Mouse (Mus musculus) embryonic facial prominence, embryonic 12.5 days (tissue): ENCODE measurements around the gene Alox8. TPM values are rescaled to one million over a fixed set of nuclear protein-coding genes. Genes with fewer than 3 reads are reported as not detected.

Experiments used
- ATAC-seq: fragments of 200-750 bp; cut with Nextera tagmentation; 2 replicates; pipeline ENCODE4 v1.8.0; 2017; ENCODE audit not compliant: insufficient number of reproducible peaks, insufficient read depth, low FRiP score, low TSS enrichment
- H3K27ac ChIP-seq: fragments of 300-500 bp; sonication (generic); 2 replicates; pipeline ENCODE4 v1.5.1; 2016; ENCODE audit warnings: mild to moderate bottlenecking
- H3K27me3 ChIP-seq: fragments of 300-500 bp; sonication (generic); 2 replicates; pipeline ENCODE4 v1.6.1; 2016; ENCODE audit warnings: mild to moderate bottlenecking, moderate library complexity
- H3K36me3 ChIP-seq: fragments of 300-500 bp; sonication (generic); 2 replicates; pipeline ENCODE4 v1.6.1; 2016; ENCODE audit warnings: mild to moderate bottlenecking
- H3K4me1 ChIP-seq: fragments of 300-500 bp; sonication (generic); 2 replicates; pipeline ENCODE4 v1.6.1; 2016
- H3K4me2 ChIP-seq: fragments of 300-500 bp; sonication (generic); replicated peaks from 2 replicates; pipeline ENCODE4 v1.6.1; 2016; ENCODE audit warnings: mild to moderate bottlenecking, moderate library complexity
- H3K4me3 ChIP-seq: fragments of 300-500 bp; sonication (generic); 2 replicates; pipeline ENCODE4 v1.5.1; 2016; ENCODE audit warnings: mild to moderate bottlenecking
- H3K9ac ChIP-seq: fragments of 300-500 bp; sonication (generic); 2 replicates; pipeline ENCODE4 v1.6.1; 2016; ENCODE audit warnings: mild to moderate bottlenecking, moderate library complexity
- H3K9me3 ChIP-seq: fragments of 300-500 bp; sonication (generic); 2 replicates; pipeline ENCODE4 v1.6.1; 2016; ENCODE audit warnings: mild to moderate bottlenecking, moderate library complexity
- WGBS: fragments of 180-500 bp; shearing (Covaris S2); methylation state at CpG from one replicate; pipeline ENCODE4 v1.1.7; 2016; 5-methylcytosine and 5-hydroxymethylcytosine counted together
- polyA plus RNA-seq: library from polyadenylated mRNA; unstranded; fragments of >200 nt; fragmentation: Nextera tagmentation; extraction: Ambion mirVana; gene quantifications from 2 replicates; pipeline ENCODE4 v1.2.1, GENCODE M21; 2016

Gene Alox8
- 0.12 and 0.20 TPM in 2 replicates for polyA plus RNA-seq

- Histone ChIP-seq H3K4me1 (peaks cover 8% of the 10 kb centered on the region; the same call in 1 of the 2 replicates), H3K4me2 (peak within 1 kb of the TSS; percentile 46), H3K9me3 (no peaks in the 10 kb centered on the region), H3K27ac (no peak within 1 kb of the TSS), H3K9ac (peak within 1 kb of the TSS; percentile 17; the same call in 1 of the 2 replicates), H3K36me3 (no peaks in the 10 kb centered on the region), H3K4me3 (peak within 1 kb of the TSS; percentile 22), H3K27me3 (peaks cover 32% of the 10 kb centered on the region)
- no peak for ATAC-seq
- WGBS: 30% methylated on average over 6 of the region's 6 CpGs
Observed at GRCm38 (mm10) chr11:69197743-69198142, at the start of gene Alox8. TSS of gene Alox8 (minus strand) at chr11:69197843.

DNA sequence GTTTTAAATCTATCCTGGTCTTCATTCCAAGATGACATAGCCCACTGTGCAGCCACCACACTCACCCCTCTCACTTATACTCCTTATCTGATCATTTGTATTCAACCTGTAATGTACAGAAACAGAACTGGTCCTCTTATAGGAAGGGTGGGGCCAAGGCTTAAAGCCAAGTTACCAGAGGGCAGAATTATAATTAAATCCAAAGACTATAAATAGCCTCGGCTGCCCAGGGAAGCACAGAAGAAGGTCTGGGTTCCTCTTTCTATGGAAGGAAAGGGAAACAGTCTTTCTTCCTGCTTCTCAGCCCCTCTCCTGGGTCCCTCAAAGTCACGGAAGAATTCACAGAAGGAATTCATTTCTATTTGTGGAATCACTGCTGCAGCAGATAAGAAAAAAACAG lies 48.0 kb upstream of the Alox8 start:
- ATAC-seq: no peak
- Histone ChIP-seq H3K4me2 (peak overlapping the region; percentile 16; the same call in 1 of the 2 replicates), H3K4me3 (no peak overlapping the region), H3K4me1 (peaks cover 5% of the 10 kb centered on the region; the same call in 1 of the 2 replicates), H3K9ac (no peak overlapping the region), H3K36me3 (no peaks in the 10 kb centered on the region), H3K9me3 (no peaks in the 10 kb centered on the region), H3K27me3 (no peaks in the 10 kb centered on the region), H3K27ac (peak overlapping the region; percentile 63; the same call in 1 of the 2 replicates)
- WGBS: 29% methylated on average over 2 of the region's 2 CpGs

DNA sequence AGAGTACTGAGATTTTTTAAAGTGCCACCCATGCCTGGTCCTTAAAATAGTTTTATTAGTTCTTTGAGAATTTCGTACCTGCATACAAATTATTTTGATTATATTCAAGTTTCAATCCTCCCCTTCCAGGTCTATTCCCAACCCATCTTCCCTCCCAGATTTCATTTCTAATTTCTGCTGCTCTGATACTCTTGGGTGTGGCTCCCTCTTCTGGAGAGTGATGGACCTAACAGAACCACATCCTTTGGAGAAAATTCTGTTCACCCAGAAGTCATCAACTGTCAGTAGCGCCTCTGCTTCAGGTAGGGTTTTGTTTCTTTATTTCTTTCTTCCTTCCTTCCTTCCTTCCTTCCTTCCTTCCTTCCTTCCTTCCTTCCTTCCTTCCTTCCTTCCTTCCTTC lies 47.3 kb upstream of the Alox8 start:
- H3K4me1 ChIP-seq: peaks cover 4% of the 10 kb centered on the region; the same call in 1 of the 2 replicates
- no peak overlapping the region for H3K9ac ChIP-seq
- no peaks in the 10 kb centered on the region for H3K9me3 ChIP-seq
- no peak for ATAC-seq
- H3K4me3 ChIP-seq: no peak overlapping the region
- no peaks in the 10 kb centered on the region for H3K36me3 ChIP-seq
- no peak overlapping the region for H3K27ac ChIP-seq
- no peak overlapping the region for H3K4me2 ChIP-seq
- WGBS: 27% methylated on average over 2 of the region's 2 CpGs
- H3K27me3 ChIP-seq: no peaks in the 10 kb centered on the region

DNA sequence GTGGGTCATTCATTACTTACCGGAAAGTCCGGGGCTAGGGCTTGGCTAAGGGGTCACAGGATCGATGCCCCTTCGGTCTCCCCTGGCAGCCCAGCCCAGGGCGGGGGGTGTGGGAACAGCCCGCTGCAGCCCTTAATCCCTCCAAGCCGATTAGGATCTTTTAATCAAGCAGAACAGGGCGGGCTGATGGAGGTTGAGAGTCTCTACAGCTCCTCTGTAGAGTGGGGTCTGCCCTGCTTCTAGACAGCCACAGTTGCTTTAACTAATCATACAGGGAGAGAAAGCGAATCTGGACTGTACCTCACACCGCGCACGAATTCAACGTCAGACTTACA lies 39.2 kb upstream of the Alox8 start, which contains the start of gene Gucy2e:
TSS of gene Gucy2e (minus strand) at position 111 of the 335 bp plus-strand sequence.
- peak within 1 kb of the TSS; percentile 41 for H3K9ac ChIP-seq
- no peaks in the 10 kb centered on the region for H3K36me3 ChIP-seq
- peaks cover 11% of the 10 kb centered on the region for H3K4me1 ChIP-seq
- peak within 1 kb of the TSS; percentile 80 for H3K4me2 ChIP-seq
- H3K27ac ChIP-seq: no peak within 1 kb of the TSS
- H3K9me3 ChIP-seq: no peaks in the 10 kb centered on the region
- H3K4me3 ChIP-seq: peak within 1 kb of the TSS; percentile 44
- H3K27me3 ChIP-seq: peaks cover 40% of the 10 kb centered on the region
- 15% methylated on average over 13 of the region's 13 CpGs for WGBS
- no peak for ATAC-seq

GRCm38 (mm10) chr11:69236061-69236925 lies 38.6 kb upstream of the Alox8 start:
- no peak for ATAC-seq
- Histone ChIP-seq H3K4me1 (peaks cover 11% of the 10 kb centered on the region), H3K9ac (peak overlapping the region; percentile 41), H3K27ac (no peak overlapping the region), H3K36me3 (no peaks in the 10 kb centered on the region), H3K9me3 (no peaks in the 10 kb centered on the region), H3K4me3 (peak overlapping the region; percentile 44), H3K4me2 (peak overlapping the region; percentile 80), H3K27me3 (peaks cover 40% of the 10 kb centered on the region)
- 2% methylated on average over 51 of the region's 51 CpGs for WGBS

DNA sequence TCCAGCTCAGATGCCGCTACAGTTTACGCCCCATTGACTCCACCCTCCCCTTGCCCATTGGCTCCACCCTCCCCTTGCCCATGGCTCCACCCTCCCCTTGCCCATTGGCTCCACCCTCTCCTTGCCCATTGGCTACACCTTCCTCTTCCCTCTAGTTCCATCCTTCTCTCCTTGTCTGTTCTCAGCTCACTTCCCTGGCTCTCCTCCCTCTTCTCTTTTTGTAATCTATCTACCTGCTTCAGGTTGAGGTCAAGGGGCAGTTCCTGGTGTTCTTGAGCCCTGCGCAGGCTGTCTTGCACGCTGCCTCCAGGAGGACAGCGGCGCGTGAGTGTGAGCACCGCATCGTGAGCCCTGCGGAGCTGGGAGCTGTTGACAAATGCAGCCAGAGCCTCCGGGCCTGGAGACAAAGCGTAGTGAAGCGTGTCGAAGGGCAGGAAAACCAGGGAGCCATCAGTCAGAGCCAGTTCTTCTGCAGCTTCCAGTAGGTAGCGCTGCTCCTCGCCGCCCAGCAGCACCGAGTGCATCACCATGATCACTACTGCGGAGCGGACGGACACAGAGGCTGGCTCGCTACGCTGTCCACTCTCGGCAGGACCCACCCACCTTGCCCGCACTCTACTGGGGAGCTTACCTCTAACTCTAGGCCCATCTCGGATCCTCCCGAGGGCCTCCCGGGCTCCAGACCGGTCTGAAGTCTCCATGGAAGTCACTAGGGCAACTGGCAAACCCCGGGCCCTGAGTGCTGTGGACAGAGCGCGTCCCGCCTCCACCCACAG lies 37.8 kb upstream of the Alox8 start:
- 2% methylated on average over 33 of the region's 33 CpGs for WGBS
- ATAC-seq: peak; percentile 57; the same call in 1 of the 2 replicates
- Histone ChIP-seq H3K4me1 (peaks cover 11% of the 10 kb centered on the region), H3K4me3 (peak overlapping the region; percentile 44), H3K9ac (peak overlapping the region; percentile 41), H3K4me2 (peak overlapping the region; percentile 80), H3K36me3 (no peaks in the 10 kb centered on the region), H3K27ac (no peak overlapping the region), H3K9me3 (no peaks in the 10 kb centered on the region), H3K27me3 (peaks cover 40% of the 10 kb centered on the region)

DNA sequence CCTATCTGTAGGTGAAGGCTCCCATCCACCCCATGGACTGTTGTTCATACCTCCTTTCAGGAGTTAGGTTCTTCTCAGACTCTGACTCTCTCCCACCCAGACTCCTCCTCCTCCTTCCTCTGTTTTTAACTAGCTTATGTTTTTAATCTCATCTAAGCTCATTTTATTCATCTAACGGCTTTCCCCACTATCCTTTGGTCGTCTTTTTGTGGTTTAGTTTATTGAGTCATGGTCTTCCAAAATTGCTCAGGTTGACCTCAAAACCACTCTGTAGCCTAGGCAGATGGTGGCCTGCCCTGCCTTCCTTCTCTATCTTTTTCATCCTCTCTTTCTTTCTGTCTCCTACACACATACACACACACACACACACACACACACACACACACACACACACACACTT lies 35.5 kb upstream of the Alox8 start:
- Histone ChIP-seq H3K4me2 (no peak overlapping the region), H3K9ac (no peak overlapping the region), H3K27ac (no peak overlapping the region), H3K4me3 (no peak overlapping the region), H3K9me3 (no peaks in the 10 kb centered on the region), H3K36me3 (no peaks in the 10 kb centered on the region), H3K4me1 (peaks cover 11% of the 10 kb centered on the region), H3K27me3 (peaks cover 43% of the 10 kb centered on the region)
- WGBS: 59% methylated on average over 2 of the region's 2 CpGs
- ATAC-seq: no peak

DNA sequence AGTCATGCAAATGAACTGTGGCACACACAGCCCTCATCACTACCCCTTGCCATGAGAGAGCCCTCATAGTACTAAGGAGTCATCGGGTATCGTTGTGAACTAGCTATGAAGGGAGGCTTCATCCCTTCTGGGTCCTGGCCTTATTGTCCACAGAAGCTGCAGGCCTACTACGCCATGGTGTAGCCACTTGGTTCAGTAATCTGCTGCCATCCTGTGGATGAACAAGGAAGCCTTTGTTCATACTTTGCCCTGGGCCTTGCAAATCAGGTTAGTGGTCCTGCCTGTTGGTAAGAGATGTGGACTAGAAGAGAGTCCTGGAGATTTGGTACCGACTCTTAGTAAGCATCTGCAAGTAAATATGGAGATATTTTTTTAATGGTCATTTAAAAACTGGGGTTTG lies 32.8 kb upstream of the Alox8 start:
- no peaks in the 10 kb centered on the region for H3K36me3 ChIP-seq
- H3K9me3 ChIP-seq: no peaks in the 10 kb centered on the region
- H3K27ac ChIP-seq: no peak overlapping the region
- no peak overlapping the region for H3K9ac ChIP-seq
- peaks cover 4% of the 10 kb centered on the region for H3K4me1 ChIP-seq
- 59% methylated on average over 4 of the region's 4 CpGs for WGBS
- H3K27me3 ChIP-seq: peaks cover 22% of the 10 kb centered on the region
- H3K4me2 ChIP-seq: no peak overlapping the region
- H3K4me3 ChIP-seq: no peak overlapping the region
- ATAC-seq: no peak

DNA sequence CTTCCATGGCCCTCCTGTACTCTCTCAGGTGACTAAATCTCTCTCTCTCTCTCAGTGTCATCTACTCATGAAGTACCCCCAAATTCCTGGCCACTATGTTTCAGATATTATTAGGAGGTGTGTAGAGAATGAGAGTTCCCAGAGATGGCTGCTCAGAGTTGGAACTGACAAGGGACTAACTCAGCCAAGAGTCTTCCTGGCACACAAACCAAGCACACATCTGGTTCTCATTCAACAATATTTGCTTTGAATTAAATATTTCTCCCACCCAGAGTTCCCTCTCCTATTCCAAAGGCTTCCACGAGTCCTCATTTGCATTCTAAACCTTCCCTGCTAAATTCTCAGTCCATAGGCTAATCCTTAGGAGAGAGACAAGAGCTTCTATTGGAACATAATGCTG lies 28.1 kb upstream of the Alox8 start:
- no peak overlapping the region for H3K4me2 ChIP-seq
- peak overlapping the region; percentile 32; the same call in 1 of the 2 replicates for H3K27ac ChIP-seq
- 38% methylated on average over 1 of the region's 1 CpGs for WGBS
- H3K4me3 ChIP-seq: no peak overlapping the region
- no peak for ATAC-seq
- 0 out of 2 replicates have a peak, but pooled peaks cover 9% of the 10 kb centered on the region for H3K27me3 ChIP-seq
- peaks cover 4% of the 10 kb centered on the region for H3K4me1 ChIP-seq
- H3K9ac ChIP-seq: no peak overlapping the region
- H3K36me3 ChIP-seq: no peaks in the 10 kb centered on the region
- H3K9me3 ChIP-seq: peaks cover 8% of the 10 kb centered on the region; the same call in 1 of the 2 replicates

DNA sequence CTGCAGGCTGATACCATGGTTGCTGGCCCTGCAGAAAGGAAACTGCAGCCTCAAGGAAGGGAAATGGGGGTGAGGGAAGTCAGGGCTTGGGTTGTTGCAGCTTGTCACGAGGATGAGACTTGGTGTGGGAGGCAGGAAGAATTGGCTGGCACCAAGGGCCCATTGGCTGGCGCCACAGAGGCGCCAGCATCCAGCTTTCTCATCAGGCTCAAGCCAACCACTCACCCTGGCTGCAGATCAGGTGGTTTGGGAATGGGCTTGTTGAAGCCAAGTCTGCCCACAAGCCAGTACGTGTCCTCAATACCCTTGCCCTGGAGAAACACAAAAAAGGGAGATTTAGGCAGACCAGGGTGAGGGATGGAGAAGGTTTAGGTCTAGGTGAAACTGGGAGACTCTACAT lies 25.5 kb upstream of the Alox8 start:
- WGBS: 80% methylated on average over 4 of the region's 4 CpGs
- no peak overlapping the region for H3K4me3 ChIP-seq
- H3K4me1 ChIP-seq: peaks cover 4% of the 10 kb centered on the region
- no peak overlapping the region for H3K4me2 ChIP-seq
- no peaks in the 10 kb centered on the region for H3K36me3 ChIP-seq
- peaks cover 8% of the 10 kb centered on the region; the same call in 1 of the 2 replicates for H3K9me3 ChIP-seq
- no peak overlapping the region for H3K27ac ChIP-seq
- no peak overlapping the region for H3K9ac ChIP-seq
- no peak for ATAC-seq
- H3K27me3 ChIP-seq: 0 out of 2 replicates have a peak, but pooled peaks cover 6% of the 10 kb centered on the region

DNA sequence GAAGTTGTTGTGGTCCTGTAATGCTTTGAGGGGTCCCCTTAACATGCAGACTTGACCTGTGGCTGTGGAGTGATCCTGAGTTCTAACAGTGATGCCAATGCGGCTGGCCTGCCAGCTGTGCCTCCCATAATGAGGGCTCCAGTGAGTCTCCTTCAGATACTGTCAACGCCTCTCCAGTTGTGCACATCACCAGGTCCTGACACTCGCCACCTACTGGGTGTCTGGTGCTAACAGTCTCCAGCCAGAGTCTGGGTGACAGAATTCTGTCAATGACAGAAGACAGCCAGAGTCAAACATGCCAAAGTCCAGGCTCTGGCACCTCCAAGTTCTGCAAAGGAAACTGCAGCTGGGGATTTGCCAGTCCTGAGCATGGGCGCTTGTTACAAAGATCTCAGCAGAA lies 23.4 kb upstream of the Alox8 start:
- H3K4me2 ChIP-seq: no peak overlapping the region
- no peak overlapping the region for H3K27ac ChIP-seq
- ATAC-seq: no peak
- WGBS: 72% methylated on average over 4 of the region's 4 CpGs
- H3K4me3 ChIP-seq: no peak overlapping the region
- H3K27me3 ChIP-seq: no peaks in the 10 kb centered on the region
- peaks cover 8% of the 10 kb centered on the region; the same call in 1 of the 2 replicates for H3K9me3 ChIP-seq
- peaks cover 2% of the 10 kb centered on the region for H3K4me1 ChIP-seq
- H3K9ac ChIP-seq: no peak overlapping the region
- no peaks in the 10 kb centered on the region for H3K36me3 ChIP-seq
